Mouse (Mus musculus): ENCODE measurements at regions not wholly inside any gene's neighbourhood (a gene's known extent, or its start where the extent isn't known, plus 50 kb on each side); places are given as distances from the start of the nearest gene placed in this dataset.
"Not testable (repeated sequence)": the region's sequence is repeated elsewhere in the genome, so short reads cannot be mapped to it uniquely, and the experiment has no call there.

DNA sequence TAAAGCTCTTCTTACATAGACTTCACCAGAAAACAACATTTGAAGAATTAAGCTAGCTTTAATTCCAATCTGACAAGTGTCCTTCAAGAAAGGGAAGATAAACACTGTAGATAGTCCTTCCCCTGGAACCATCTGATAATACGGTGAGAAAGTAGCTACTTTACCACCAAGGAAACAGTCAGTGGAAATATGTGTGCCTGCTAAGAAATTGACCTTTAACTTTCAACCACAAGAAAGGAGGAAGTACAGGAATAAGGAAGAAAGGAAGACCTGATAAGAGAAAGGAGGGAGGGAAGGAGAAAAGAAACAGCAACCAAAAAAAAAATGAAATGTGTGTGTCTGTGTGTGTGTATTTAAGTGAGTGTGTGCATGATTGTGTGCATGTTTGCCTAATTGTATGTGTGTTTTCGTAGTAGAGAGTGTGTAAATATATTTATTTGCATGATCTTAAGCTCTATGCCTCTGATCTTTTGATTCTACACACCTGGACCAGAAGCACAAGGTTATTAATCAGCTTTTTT, 831.3 kb downstream of the Pla2g4a start:
- no peak for DNase-seq (ENCODE audit: low read depth in 1 of 2, low spot score in 2 of 2)

DNA sequence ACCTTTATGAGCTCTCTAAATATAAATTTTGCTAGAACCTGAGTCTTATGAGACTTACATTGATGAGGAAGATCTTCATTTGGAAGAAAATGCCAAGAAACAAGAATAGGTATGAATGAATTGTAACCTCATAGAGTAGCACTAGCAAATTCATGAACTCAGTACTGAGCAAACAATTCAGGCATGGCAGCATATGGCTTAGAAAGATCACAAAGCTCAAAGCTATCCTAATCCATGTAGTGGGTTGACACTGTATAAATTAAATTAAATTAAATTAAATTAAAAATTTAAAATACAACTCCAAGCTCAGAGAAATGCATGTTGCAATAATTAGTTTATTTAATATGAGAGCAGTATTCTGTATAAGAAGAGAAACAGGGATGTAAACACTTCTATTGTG, 832.0 kb downstream of the Pla2g4a start:
- DNase-seq (ENCODE audit: low read depth in 1 of 2, low spot score in 2 of 2), result no peak

DNA sequence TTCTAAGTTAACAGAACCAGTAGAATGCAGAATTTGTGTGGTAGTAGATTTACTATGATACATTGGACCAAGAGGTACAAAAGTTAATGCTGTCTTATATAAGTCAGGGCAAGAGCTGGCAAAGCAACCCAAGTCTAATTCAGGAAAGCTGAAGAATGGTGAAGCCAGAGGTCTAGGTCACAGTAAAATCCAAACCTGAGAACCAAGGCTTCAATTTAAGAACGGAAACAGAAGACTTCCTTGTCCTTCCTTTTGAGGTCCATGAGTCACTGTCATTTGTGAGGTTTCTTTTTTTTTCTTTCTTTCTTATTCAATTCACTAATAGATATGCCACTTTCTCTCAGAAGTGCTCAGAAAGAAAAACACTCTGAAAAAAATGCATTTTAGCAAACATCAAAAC, 833.4 kb downstream of the Pla2g4a start:
- DNase-seq (ENCODE audit: low read depth in 1 of 2, low spot score in 2 of 2), result no peak

DNA sequence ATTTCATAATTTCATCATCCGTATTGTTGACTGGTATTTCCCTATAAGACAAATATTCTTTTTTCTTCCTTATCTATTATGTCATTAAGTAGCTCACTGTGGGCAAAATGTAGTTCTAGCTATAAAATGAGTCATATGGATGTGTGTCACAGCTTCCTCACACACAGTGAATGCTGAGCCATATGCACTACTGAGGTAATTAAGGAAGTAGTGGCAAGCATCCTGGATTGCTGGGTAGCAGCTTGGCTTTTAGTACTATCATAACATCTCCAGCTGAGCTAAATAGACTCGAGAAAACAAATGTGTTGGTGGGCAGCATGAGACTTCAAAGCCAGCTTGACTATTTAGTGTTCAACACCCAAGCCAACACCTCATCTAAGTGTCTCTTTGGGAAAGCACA, 857.7 kb downstream of the Pla2g4a start:
- no peak for DNase-seq (ENCODE audit: low read depth in 1 of 2, low spot score in 2 of 2)

DNA sequence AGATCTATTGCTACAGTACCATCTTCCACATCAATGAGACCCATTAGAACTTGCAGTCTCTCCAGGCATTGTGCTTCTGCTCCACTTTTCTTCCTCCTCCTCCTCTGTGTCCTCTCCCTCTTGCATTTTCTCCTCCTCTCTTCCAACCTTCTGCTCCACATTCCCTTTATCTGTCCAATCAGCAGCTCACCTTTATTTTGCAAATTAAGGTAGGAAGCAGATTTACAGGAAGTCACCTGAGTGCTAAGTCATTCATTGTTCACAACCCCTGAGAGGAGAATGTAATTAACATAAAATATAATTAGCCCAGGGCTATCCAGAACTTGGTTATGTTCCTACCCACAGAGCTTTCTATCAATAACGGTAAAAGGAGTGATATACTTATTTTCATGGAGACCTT, 863.7 kb downstream of the Pla2g4a start:
- DNase-seq (ENCODE audit: low read depth in 1 of 2, low spot score in 2 of 2), result no peak

DNA sequence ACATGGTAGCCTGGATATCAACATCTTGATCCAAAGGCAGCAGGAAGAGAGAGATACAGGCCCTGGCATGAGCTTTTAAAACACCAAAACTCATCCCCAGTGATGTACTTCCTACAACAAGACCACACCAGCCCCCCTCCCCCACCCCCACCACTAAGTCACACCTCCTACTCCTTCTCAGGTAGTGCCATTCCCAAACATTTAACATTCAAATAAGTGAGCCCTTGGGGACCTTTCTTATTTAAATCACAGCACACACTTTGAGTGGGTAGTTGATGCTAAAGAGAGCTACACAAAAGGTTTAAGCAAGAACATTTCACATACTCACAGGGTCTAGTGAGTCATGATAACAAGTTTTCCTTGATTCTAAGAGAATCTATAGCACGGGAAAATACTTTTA, 886.4 kb downstream of the Pla2g4a start:
- DNase-seq (ENCODE audit: low read depth in 1 of 2, low spot score in 2 of 2), result no peak

DNA sequence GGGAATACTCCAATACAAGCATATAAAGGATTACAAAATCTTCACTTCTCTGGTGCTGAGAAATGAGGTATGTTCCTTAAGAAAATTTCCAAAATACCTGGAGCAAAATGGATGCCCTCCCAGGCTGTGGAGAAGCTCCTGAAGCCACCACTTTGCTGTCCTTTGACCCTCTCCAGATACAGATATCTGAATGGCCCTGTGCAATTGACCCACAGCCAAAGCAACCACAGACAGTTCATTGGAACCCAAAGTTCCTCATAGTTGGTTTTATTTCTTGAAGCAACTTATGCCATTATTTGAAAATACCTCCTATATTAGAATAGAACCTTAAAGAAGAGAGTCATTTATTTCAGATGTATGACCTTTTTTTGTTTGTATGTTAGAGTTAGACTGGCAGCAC, 891.5 kb downstream of the Pla2g4a start:
- no peak for DNase-seq (ENCODE audit: low read depth in 1 of 2, low spot score in 2 of 2)

DNA sequence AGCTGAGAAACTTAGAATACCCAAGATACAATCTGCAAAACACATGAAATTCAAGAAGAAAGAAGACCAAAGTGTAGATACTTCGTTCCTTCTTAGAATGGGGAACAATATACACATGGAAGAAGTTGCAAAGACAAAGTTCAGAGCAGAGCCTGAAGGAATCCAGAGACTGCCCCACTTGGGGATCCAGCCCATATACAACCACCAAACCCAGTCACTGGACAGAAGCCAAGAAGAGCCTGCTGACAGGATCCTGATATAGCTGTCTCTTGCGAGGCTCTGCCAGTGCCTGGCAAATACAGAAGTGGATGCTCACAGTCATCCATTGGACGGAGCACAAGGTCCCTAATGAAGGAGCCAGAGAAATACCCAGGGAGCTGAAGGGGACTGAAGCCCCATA, 898.1 kb downstream of the Pla2g4a start:
- not testable (repeated sequence) for DNase-seq (ENCODE audit: low read depth in 1 of 2, low spot score in 2 of 2)

DNA sequence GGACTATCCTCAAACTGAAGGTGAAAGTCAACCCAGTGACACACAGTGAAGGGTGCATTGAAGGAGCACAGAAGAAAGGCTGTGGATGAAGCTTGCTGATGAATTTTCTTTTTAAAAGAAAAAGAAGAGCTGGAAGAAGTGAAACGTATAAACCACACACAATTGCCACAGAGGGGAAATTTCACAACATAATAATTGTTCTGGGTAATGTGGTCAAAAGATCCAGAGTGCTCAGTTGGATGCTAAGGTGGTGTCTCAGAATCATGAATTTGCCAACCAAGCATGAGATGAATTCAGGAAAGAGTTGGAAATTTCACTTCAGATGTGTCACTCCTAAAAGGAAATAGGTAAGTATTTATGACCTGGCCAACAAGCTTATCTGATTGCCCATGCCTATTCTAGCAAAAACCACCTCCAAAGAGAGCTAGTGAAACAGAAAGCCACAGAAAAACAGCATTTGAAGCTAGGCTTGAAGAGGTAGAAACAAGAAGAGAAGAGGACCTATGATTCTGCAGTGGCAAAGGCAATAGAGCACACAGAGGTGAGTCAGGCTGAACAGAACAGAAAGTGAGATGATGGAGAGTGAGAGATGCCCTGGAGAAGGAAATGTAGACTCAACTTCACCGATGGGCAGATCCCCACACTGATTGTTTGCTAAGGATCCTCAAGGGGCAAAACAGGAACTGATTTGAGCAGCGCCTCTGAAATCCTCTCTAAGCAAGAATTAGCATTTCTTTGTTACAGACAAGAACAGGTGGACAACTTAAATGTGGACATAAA, 922.7 kb downstream of the Pla2g4a start:
- no peak for DNase-seq (ENCODE audit: low read depth in 1 of 2, low spot score in 2 of 2)

DNA sequence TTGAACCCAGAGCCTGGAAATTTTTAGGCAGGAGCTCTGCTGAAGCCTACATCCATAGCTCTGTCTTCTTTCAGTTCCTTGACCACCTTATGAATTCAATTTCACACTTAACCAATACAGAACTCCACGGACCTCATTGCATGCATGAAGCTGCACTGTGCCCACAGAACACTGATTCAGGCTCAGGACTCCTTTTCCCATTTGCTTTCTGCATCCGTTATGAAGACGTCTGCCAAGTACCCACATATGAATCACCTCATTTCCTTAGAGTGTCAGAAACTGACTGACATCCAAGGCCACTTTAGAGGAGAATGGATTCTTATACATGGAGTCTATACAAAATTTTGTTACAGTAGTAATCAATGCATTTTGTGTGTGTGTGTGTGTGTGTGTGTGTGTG, 932.8 kb downstream of the Pla2g4a start:
- DNase-seq (ENCODE audit: low read depth in 1 of 2, low spot score in 2 of 2), result no peak

DNA sequence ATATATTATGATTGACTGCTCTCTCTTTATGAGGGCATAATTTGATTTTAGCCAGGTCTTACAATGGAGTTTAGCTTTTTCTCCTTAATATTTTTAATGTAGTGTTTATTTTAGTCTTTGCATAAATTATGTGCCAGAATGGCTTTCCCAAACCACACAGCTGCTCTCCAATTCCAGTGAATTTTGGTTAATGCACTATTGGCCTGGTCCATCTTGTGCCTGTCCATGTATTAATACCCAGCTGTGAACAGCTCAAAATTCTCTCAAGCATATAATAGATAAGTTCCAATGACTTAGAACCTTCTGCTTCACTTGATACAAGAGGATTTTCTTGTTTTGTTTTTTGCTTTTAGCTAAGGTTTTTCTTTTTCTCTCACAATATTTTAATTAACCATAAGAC, 939.4 kb downstream of the Pla2g4a start:
- DNase-seq (ENCODE audit: low read depth in 1 of 2, low spot score in 2 of 2), result no peak

DNA sequence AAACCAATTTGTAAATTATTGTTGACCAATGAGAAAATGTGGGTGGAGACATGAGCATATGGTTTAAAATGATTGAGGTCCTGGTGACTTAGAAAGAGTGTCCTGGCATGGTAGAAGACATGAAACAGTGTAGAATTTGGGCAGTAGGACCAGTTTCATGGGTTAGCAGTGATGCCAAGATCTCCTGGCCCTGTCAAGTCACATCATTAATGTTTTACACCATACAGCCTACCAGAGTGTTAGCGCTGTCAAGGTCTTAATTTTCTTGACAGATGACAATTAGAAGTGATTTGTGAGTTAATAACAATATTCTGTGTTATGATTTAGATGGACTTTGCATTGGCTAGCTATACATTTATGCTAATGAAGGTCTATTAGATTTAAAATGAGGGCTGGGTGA, 939.8 kb downstream of the Pla2g4a start:
- DNase-seq (ENCODE audit: low read depth in 1 of 2, low spot score in 2 of 2), result no peak

DNA sequence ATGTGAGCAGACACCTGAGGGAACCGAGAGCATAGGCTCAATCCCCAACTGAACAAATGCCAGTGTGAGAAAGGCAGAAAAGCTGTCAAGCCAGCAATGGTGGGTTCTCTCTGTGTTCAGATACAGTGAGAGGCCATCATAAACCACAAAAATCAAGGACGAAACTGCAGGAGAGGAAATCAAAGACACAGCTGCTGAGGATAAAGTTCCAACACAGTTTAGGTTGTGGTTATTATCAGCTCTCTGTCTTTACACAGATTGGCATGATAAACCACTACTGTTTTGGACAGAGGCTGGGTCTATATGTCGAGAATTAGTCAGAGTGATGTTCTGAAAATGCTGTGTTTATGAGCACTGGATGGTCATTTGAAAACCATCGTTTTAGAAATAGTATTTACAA, 946.5 kb downstream of the Pla2g4a start:
- no peak for DNase-seq (ENCODE audit: low read depth in 1 of 2, low spot score in 2 of 2)

DNA sequence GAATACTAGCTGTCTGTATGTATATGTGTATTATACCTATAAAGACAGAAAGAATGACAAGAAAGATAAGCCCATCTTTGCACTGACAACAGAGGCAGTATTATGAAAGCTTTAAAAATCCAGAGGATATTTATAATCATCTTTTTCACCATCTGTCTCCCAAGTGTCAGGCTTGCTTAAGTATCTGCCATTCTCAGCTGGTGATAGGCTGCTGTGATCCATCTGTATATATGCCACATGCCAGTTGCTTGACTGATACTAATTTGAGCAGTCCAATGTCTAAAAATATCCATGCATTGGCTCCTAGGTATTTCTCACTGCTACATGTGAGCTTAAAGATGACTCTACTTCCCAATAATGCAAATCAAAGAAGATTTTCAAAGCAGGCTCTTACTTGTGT, 950.3 kb downstream of the Pla2g4a start:
- DNase-seq (ENCODE audit: low read depth in 1 of 2, low spot score in 2 of 2), result no peak

DNA sequence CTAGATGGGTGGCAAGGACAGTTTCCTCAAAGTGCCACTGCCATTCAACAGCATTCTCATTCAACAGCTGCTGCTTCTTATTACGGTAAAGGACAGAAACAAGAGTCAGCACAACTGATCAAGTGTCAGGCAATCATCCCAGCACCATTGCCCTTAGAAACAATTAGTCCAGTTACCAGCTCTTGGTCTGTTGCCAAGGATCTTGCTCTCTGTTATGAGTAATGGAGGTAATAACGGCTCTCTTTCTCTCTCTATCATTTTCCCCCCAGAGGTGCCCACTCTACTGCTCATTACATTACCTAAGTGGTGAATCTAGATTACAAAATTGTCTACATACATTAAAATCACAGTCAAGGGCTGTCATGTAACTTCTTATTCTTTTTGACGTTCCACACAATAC, 961.0 kb downstream of the Pla2g4a start:
- DNase-seq (ENCODE audit: low read depth in 1 of 2, low spot score in 2 of 2), result no peak

DNA sequence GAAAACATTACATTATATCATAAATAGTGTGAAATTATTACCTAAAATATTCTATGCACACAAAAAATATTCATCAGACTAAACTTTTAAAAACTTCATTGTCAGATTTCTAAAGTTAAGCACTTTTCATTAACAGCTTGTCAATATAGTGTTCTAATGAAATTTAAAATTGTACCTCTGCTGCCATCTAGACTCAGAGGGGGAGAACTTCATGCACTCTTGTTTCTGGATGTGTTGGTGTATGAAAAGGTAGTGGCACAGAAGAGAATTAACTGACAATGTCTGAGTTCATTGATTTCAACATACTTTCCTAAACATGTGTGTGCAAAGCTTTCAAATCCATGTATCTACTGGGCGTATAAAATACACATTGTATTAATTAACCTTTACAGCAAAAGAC, 967.5 kb downstream of the Pla2g4a start:
- DNase-seq (ENCODE audit: low read depth in 1 of 2, low spot score in 2 of 2), result no peak

DNA sequence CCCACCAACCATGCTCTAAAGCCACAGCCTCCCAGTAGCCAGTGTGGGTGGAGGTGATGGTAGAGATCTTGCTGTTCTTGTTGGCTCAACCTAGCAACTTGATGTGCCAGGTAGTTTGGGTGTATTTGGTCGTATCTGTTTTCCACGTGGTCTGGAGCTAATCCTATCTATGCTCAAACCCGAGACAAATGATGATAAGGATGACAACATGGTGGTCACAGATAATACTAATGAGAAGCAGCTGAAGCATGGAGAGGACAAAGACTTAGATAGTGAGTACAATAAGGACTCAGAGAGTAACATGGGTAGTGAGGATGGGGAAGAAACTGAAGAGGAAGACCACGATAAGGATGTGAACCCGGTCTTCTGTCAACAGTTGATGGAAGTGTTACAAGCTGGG, 983.7 kb downstream of the Pla2g4a start:
- no peak for DNase-seq (ENCODE audit: low read depth in 1 of 2, low spot score in 2 of 2)

DNA sequence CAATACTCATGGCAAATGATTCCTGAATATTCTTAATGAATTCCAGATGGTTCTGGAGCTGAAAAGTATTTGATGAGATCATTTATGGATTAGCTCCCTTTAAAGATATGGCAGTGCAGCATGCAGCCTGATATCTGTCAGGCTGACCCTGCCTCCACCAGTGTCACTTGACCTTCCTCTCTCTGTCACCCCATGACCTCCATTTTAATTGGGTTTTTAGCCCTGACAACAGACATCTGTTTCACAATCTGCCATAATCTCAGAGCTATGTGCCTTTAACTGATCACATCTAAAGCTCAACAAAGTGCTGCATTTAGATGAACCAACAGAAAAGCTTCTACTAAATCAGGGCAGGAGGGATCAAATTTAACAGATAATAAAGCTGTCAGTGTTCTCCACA, 995.7 kb downstream of the Pla2g4a start:
- no peak for DNase-seq (ENCODE audit: low read depth in 1 of 2, low spot score in 2 of 2)

DNA sequence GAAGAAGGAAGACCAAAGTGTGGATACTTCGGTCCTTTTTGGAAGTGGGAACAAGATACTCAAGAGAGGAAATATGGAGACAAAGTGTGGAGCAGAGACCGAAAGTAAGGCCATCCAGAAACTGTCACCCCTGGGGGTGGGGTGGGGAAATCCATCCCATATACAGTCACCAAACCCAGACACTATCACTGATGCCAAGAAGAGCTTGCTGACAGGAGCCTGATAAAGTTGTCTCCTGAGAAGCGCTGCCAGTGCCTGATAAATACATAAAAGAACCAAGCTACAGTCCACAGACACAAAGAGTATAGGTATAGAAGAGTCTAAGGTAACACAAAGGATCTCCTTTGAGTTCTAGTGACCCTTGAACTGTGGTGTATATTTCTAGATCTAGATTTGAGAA, 1026.7 kb downstream of the Pla2g4a start:
- DNase-seq (ENCODE audit: low read depth in 1 of 2, low spot score in 2 of 2), result no peak

DNA sequence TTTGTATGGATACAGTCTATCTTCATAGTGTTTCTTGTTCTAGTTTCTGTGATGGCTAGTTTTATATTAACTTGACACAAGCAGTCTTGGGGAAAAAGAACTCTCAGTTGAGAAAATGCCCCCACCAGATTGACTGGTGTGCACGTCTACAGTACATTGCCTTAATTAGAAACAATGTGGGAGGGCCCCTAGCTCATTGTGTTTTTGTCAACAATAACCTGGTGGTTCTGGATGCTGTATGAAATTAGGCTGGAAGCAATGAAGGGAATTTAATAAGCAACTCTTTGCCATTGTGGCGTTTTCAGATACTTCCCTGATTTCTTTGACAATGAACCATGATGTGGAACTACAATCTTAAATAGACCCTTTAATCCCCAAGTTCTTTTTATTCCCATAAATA, 1036.6 kb downstream of the Pla2g4a start:
- DNase-seq (ENCODE audit: low read depth in 1 of 2, low spot score in 2 of 2), result no peak

DNA sequence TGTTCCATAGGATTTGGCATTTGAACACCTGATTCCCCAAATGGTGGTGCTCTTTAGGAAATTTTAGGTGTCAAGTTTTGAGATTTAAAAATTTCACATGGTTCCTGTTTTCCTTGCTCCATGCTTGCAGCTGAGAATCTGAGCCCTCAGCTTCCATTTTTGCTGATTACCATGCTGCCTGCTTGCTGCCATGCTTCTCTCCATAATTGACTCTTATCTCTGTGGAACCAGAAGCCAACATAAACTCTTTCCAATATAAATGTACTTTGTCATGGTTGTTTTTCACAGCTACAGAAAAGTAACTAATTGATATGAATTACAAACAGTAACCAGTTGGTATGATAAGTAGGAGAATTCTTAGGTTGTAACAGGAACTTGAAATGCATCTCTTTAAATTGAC, 1044.0 kb downstream of the Pla2g4a start:
- no peak for DNase-seq (ENCODE audit: low read depth in 1 of 2, low spot score in 2 of 2)

DNA sequence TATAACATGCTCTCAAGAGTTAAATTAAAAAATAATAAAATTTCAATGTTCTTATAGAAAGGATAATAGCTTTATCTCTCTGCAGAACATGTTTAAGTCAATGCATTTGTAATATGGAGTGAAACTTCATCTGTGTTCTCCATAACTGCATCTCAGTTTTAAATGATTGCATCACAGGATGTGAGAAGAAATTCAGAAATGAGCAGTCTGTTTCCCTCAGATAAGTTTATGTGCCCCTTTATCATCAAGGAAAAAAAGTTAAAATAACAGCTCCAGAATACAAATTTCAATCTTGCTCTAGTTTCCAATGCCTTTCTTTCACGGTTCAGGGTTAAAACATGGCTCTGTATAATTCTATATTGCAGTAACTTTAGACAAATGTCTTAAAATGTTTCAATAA, 1048.3 kb downstream of the Pla2g4a start:
- DNase-seq (ENCODE audit: low read depth in 1 of 2, low spot score in 2 of 2), result no peak

DNA sequence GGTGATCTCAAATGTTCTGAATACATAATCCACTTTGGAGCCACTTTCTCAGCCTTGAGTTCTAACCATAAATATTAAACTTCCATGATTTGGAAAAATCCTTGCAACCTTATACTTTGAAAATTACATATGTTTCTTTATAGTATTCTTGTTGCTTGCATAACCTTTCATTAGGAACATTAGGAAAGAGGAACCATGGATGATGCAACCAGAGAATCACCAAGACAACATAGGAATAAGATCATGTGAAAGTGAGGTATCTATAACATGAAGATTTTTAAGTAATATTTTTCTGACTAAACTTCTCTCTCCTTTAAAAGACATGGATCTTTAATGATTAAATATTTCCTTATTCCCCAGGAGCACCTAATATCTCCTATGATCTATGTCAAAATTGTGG, 1057.0 kb downstream of the Pla2g4a start:
- DNase-seq (ENCODE audit: low read depth in 1 of 2, low spot score in 2 of 2), result peak in 1 of 2 experiments; percentile 6

All from monocyte, adult 2 months (primary cell).